Mouse (Mus musculus): ENCODE measurements around the gene D16Ertd472e. TPM values are rescaled to one million over a fixed set of nuclear protein-coding genes. Genes with fewer than 3 reads are reported as not detected.
A peak's percentile ranks its signal among the peaks of the same experiment; 100 is the strongest.

D16Ertd472e gene
- polyA plus RNA-seq, 1 experiment from 2014 or later, result 8.4 TPM

DNA sequence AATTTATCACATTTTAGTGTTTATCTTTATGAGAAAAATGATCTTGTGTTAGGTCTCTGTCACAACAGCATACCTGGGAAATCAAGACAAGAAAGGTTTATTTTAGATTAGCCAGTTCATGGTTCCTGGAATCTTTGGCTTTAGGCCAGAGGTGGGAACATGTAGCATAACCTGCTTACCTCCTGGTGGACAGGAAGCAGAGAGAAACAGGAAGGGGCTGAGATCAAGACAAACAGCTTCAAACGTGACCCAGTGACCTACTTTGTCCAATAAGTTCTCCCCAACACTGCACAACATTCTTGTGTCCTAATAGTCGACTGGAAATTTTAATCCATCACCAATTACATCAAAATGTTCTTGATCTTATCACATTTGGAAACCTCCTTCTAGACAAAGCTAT is 19.9 kb upstream of the D16Ertd472e start:
- WGBS, result 46% methylated on average over 2 of the region's 2 CpGs
- no peaks in the 10 kb centered on the region for H3K4me1 ChIP-seq (replicated peaks; ENCODE audit: insufficient read depth, low read length)
- no peak for DNase-seq (ENCODE audit: low spot score)

DNA sequence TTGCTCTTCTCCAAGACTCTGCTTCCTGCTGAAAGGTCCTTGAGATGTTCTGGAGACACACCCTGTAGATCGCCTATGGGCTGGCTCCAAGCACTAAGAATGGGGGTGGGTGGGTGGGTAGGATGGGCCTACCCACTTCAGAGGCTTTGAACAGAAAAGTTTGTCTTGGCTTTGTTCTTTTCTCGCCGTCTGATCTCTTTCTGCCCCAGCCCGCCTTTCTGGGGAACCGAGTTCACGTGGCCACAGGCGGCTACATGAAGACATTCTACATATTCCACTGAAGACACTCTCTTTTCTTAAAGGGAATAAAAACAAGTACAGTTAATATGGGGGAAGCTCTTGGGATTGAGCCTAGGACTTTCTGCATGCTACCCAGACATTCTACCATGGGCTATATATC is 19.3 kb upstream of the D16Ertd472e start:
- H3K4me2 ChIP-seq (ENCODE audit: low read length), result no peak overlapping the region
- DNase-seq (ENCODE audit: low spot score) (no peak), ATAC-seq (replicated peaks; ENCODE audit: low FRiP score, low read depth) (no peak)
- no peak overlapping the region for H3K9ac ChIP-seq (ENCODE audit: low read depth, low read length)
- no peak for TF ChIP-seq CTCF (IDR thresholded peaks at IDR 0.05; ENCODE audit: low read depth)
- H3K4me1 ChIP-seq (replicated peaks; ENCODE audit: insufficient read depth, low read length), result no peaks in the 10 kb centered on the region
- no peaks in the 10 kb centered on the region for H3K36me3 ChIP-seq (ENCODE audit: insufficient read depth, low read length)
- no peaks in the 10 kb centered on the region for H3K9me3 ChIP-seq (replicated peaks; ENCODE audit: low read length)
- no peak overlapping the region for H3K27ac ChIP-seq
- no peak overlapping the region for H3K4me3 ChIP-seq (replicated peaks; ENCODE audit: low read depth, low read length)
- H3K27me3 ChIP-seq (ENCODE audit: insufficient read depth, low read length), result no peaks in the 10 kb centered on the region
- 95% methylated on average over 7 of the region's 7 CpGs for WGBS

More for the DNA sequence above, 19.9 kb upstream of the D16Ertd472e start:
- no peak overlapping the region for H3K4me2 ChIP-seq (ENCODE audit: low read length)
- ATAC-seq (replicated peaks; ENCODE audit: low FRiP score, low read depth), result no peak
- no peak for TF ChIP-seq CTCF (IDR thresholded peaks at IDR 0.05; ENCODE audit: low read depth)
- H3K36me3 ChIP-seq (ENCODE audit: insufficient read depth, low read length), result no peaks in the 10 kb centered on the region
- H3K27me3 ChIP-seq (ENCODE audit: insufficient read depth, low read length), result no peaks in the 10 kb centered on the region
- no peaks in the 10 kb centered on the region for H3K9me3 ChIP-seq (replicated peaks; ENCODE audit: low read length)
- no peak overlapping the region for H3K4me3 ChIP-seq (replicated peaks; ENCODE audit: low read depth, low read length)
- H3K9ac ChIP-seq (ENCODE audit: low read depth, low read length), result no peak overlapping the region
- H3K27ac ChIP-seq, result no peak overlapping the region

GRCm38 (mm10) chr16:78594154-78594553 is 17.6 kb upstream of the D16Ertd472e start:
- Histone ChIP-seq H3K4me1 (replicated peaks; ENCODE audit: insufficient read depth, low read length) (no peaks in the 10 kb centered on the region), H3K36me3 (ENCODE audit: insufficient read depth, low read length) (no peaks in the 10 kb centered on the region), H3K27ac (no peak overlapping the region), H3K9me3 (replicated peaks; ENCODE audit: low read length) (no peaks in the 10 kb centered on the region), H3K9ac (ENCODE audit: low read depth, low read length) (no peak overlapping the region), H3K4me2 (ENCODE audit: low read length) (no peak overlapping the region), H3K4me3 (replicated peaks; ENCODE audit: low read depth, low read length) (no peak overlapping the region), H3K27me3 (ENCODE audit: insufficient read depth, low read length) (no peaks in the 10 kb centered on the region)
- no peak for ATAC-seq (replicated peaks; ENCODE audit: low FRiP score, low read depth)
- TF ChIP-seq CTCF (IDR thresholded peaks at IDR 0.05; ENCODE audit: low read depth), result no peak
- WGBS, result 60% methylated on average over 3 of the region's 3 CpGs
- DNase-seq (ENCODE audit: low spot score), result no peak

GRCm38 (mm10) chr16:78591130-78591529 is 14.6 kb upstream of the D16Ertd472e start:
- no peak for DNase-seq (ENCODE audit: low spot score)
- Histone ChIP-seq H3K36me3 (ENCODE audit: insufficient read depth, low read length) (no peaks in the 10 kb centered on the region), H3K4me3 (replicated peaks; ENCODE audit: low read depth, low read length) (no peak overlapping the region), H3K27ac (no peak overlapping the region), H3K4me1 (replicated peaks; ENCODE audit: insufficient read depth, low read length) (no peaks in the 10 kb centered on the region), H3K27me3 (ENCODE audit: insufficient read depth, low read length) (no peaks in the 10 kb centered on the region), H3K4me2 (ENCODE audit: low read length) (no peak overlapping the region), H3K9me3 (replicated peaks; ENCODE audit: low read length) (no peaks in the 10 kb centered on the region), H3K9ac (ENCODE audit: low read depth, low read length) (no peak overlapping the region)
- WGBS, result 88% methylated on average over 6 of the region's 6 CpGs
- no peak for ATAC-seq (replicated peaks; ENCODE audit: low FRiP score, low read depth)
- TF ChIP-seq CTCF (IDR thresholded peaks at IDR 0.05; ENCODE audit: low read depth), result no peak

- Histone ChIP-seq H3K27me3 (ENCODE audit: insufficient read depth, low read length) (no peaks in the 10 kb centered on the region), H3K9me3 (replicated peaks; ENCODE audit: low read length) (no peaks in the 10 kb centered on the region), H3K4me3 (replicated peaks; ENCODE audit: low read depth, low read length) (no peak overlapping the region), H3K9ac (ENCODE audit: low read depth, low read length) (no peak overlapping the region), H3K36me3 (ENCODE audit: insufficient read depth, low read length) (no peaks in the 10 kb centered on the region), H3K4me2 (ENCODE audit: low read length) (no peak overlapping the region), H3K4me1 (replicated peaks; ENCODE audit: insufficient read depth, low read length) (no peaks in the 10 kb centered on the region), H3K27ac (no peak overlapping the region)
- DNase-seq (ENCODE audit: low spot score), result no peak
- no peak for TF ChIP-seq CTCF (IDR thresholded peaks at IDR 0.05; ENCODE audit: low read depth)
- ATAC-seq (replicated peaks; ENCODE audit: low FRiP score, low read depth), result no peak
- WGBS, result 62% methylated on average over 2 of the region's 2 CpGs
These were observed 12.3 kb upstream of the D16Ertd472e start for GRCm38 (mm10) chr16:78588821-78589220.

GRCm38 (mm10) chr16:78586621-78587020 is 10.1 kb upstream of the D16Ertd472e start:
- H3K27ac ChIP-seq, result no peak overlapping the region
- no peak overlapping the region for H3K9ac ChIP-seq (ENCODE audit: low read depth, low read length)
- WGBS, result 75% methylated on average over 7 of the region's 7 CpGs
- no peaks in the 10 kb centered on the region for H3K9me3 ChIP-seq (replicated peaks; ENCODE audit: low read length)
- H3K4me2 ChIP-seq (ENCODE audit: low read length), result no peak overlapping the region
- H3K4me1 ChIP-seq (replicated peaks; ENCODE audit: insufficient read depth, low read length), result no peaks in the 10 kb centered on the region
- DNase-seq (ENCODE audit: low spot score), result no peak
- no peaks in the 10 kb centered on the region for H3K27me3 ChIP-seq (ENCODE audit: insufficient read depth, low read length)
- H3K4me3 ChIP-seq (replicated peaks; ENCODE audit: low read depth, low read length), result no peak overlapping the region
- H3K36me3 ChIP-seq (ENCODE audit: insufficient read depth, low read length), result no peaks in the 10 kb centered on the region
- no peak for TF ChIP-seq CTCF (IDR thresholded peaks at IDR 0.05; ENCODE audit: low read depth)
- no peak for ATAC-seq (replicated peaks; ENCODE audit: low FRiP score, low read depth)

DNA sequence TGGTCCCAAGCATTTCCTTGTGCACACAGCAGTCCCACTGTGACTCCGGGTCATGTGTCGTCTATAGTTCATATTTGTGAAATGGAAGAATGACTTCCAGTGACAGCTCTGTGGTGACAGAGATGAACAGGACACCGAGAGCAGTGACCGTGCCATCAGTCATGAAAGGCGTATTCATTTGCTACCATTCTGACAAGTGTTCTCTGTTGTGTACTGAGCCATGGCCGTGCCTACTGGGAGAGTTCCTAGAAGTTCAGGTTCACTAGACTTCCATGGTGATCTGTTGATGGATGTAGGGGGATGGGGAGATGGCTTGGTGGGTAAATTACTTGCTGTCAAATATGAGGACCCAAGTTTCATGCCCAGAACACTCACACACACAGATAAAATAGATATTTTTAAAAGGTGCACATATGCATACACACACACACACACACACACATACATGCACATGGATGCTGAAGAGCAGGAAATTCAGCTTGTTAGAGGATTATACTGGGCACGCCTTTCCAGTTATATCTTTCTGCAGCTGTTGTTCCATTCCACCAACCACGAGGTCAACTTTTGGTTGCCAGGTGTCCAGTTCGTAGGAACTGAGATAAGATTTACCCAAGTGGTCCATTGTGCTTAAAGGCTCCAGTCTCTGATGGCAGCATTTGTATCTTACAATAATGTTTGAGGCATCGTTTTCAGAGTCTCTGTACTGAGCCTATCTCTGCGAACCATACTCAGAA is 9.3 kb upstream of the D16Ertd472e start:
- H3K36me3 ChIP-seq (ENCODE audit: insufficient read depth, low read length), result no peaks in the 10 kb centered on the region
- no peak overlapping the region for H3K4me2 ChIP-seq (ENCODE audit: low read length)
- peak; percentile 48 for DNase-seq (ENCODE audit: low spot score)
- 53% methylated on average over 11 of the region's 11 CpGs for WGBS
- no peak overlapping the region for H3K4me3 ChIP-seq (replicated peaks; ENCODE audit: low read depth, low read length)
- H3K9me3 ChIP-seq (replicated peaks; ENCODE audit: low read length), result no peaks in the 10 kb centered on the region
- no peak overlapping the region for H3K27ac ChIP-seq
- ATAC-seq (replicated peaks; ENCODE audit: low FRiP score, low read depth), result peak; percentile 84
- no peaks in the 10 kb centered on the region for H3K4me1 ChIP-seq (replicated peaks; ENCODE audit: insufficient read depth, low read length)
- H3K9ac ChIP-seq (ENCODE audit: low read depth, low read length), result no peak overlapping the region
- H3K27me3 ChIP-seq (ENCODE audit: insufficient read depth, low read length), result no peaks in the 10 kb centered on the region
- no peak for TF ChIP-seq CTCF (IDR thresholded peaks at IDR 0.05; ENCODE audit: low read depth)
